Mouse (Mus musculus): ENCODE results near the gene Cpm.

- TF ChIP-seq CTCF (IDR thresholded peaks at IDR 0.05; ENCODE audit: low read depth) (no peak), EP300 (IDR thresholded peaks at IDR 0.05; ENCODE audit: low read depth) (no peak)
Observed at GRCm38 (mm10) chr10:117670092-117670491, 40.8 kb downstream of the Cpm start.

Measured in liver, embryonic 14.5 days (tissue).